Mouse (Mus musculus) neutrophil, adult 5-6 weeks (primary cell): ENCODE results near the gene Gm42688. TPM values are rescaled to one million over a fixed set of nuclear protein-coding genes. Genes with fewer than 3 reads are reported as not detected.

Experiments
- total RNA-seq: library from RNA; stranded (forward); fragments of 200-1000 nt; gene quantifications from 2 replicates; pipeline ENCODE4 v1.2.3, GENCODE M21; 2017

The Gm42688 gene
- total RNA-seq, 1 experiment from 2014 or later = 7.6 TPM

Other genes with a start within 250 kb of the Gm42688 start
- 0.58 and 1.5 TPM in 2 replicates for gene Sema4f, start 161.8 kb upstream of the Gm42688 start, total RNA-seq
- gene M1ap, start 154.7 kb upstream of the Gm42688 start, total RNA-seq = 1.1 and 2.1 TPM in 2 replicates
- gene Dok1, start 68.1 kb upstream of the Gm42688 start, total RNA-seq = 20.7 and 25.4 TPM in 2 replicates
- gene Loxl3, start 67.4 kb upstream of the Gm42688 start, total RNA-seq = 0.47 and 0.74 TPM in 2 replicates
- gene Aup1, start 47.1 kb upstream of the Gm42688 start, total RNA-seq = 221 and 242 TPM in 2 replicates
- gene Htra2, start 46.3 kb upstream of the Gm42688 start, total RNA-seq = 33.3 and 36.1 TPM in 2 replicates
- gene Dqx1, start 43.8 kb upstream of the Gm42688 start, total RNA-seq = 2.5 and 4.3 TPM in 2 replicates
- not detected in 2 replicates for gene Tlx2, start 31.3 kb upstream of the Gm42688 start, total RNA-seq
- gene Pcgf1, start 23.7 kb upstream of the Gm42688 start, total RNA-seq = 9.5 and 15.0 TPM in 2 replicates
- gene Lbx2, start 15.2 kb upstream of the Gm42688 start, total RNA-seq = not detected in 2 replicates
- 8.6 and 11.9 TPM in 2 replicates for gene Ccdc142, start within 50 bp of the Gm42688 start, total RNA-seq
- gene Mrpl53, start 7.4 kb downstream of the Gm42688 start, total RNA-seq = 8.8 and 20.5 TPM in 2 replicates
- gene Mogs, start 13.9 kb downstream of the Gm42688 start, total RNA-seq = 36.2 and 36.5 TPM in 2 replicates
- 79.6 and 83.8 TPM in 2 replicates for gene Wbp1, start 19.9 kb downstream of the Gm42688 start, total RNA-seq
- 52.8 and 57.5 TPM in 2 replicates for gene Ino80b, start 23.8 kb downstream of the Gm42688 start, total RNA-seq
- gene Rtkn, start 33.8 kb downstream of the Gm42688 start, total RNA-seq = not detected in 2 replicates
- gene Wdr54, start 54.8 kb downstream of the Gm42688 start, total RNA-seq = 0.49 TPM in 1 of 2 replicates, not detected in the other
- not detected in 2 replicates for gene 1700003E16Rik, start 54.8 kb downstream of the Gm42688 start, total RNA-seq
- 80.4 and 83.4 TPM in 2 replicates for gene Dctn1, start 64.3 kb downstream of the Gm42688 start, total RNA-seq
- not detected in 2 replicates for gene Slc4a5, start 118.2 kb downstream of the Gm42688 start, total RNA-seq
- 8.4 and 10.6 TPM in 2 replicates for gene Mthfd2, start 224.3 kb downstream of the Gm42688 start, total RNA-seq
- gene Mob1a, start 224.4 kb downstream of the Gm42688 start, total RNA-seq = 245 and 270 TPM in 2 replicates
- 24.7 and 25.7 TPM in 2 replicates for gene Bola3, start 247.5 kb downstream of the Gm42688 start, total RNA-seq